Mouse (Mus musculus): ENCODE data around the gene Slc7a5.

Gene Slc7a5

GRCm38 (mm10) chr8:121884181-121884580 lies 23.3 kb downstream of the Slc7a5 start:
- no peak for DNase-seq (ENCODE audit: low spot score in 2 of 2)

GRCm38 (mm10) chr8:121881921-121882320 lies 25.6 kb downstream of the Slc7a5 start:
- DNase-seq (ENCODE audit: low spot score in 2 of 2), result no peak

DNA sequence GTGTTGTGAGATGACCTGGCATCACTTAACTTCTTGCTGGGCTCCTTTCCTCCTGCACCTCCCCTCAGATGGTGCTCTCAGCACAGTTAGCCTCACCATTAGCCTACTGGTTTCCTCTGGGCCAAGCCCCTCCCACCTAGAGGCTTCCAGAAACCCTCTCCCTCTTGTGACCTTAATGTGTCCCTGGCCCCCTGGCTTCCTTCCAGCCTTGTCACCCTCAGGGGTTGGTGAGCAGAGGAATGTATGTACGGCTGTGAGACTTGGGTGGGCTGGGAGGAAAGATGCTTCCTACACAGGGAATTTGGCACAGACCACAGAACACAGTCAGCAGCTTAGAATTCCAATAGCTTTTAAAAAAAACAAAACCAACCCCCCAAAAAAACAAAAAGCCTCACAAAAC lies 26.7 kb downstream of the Slc7a5 start:
- no peak for DNase-seq (ENCODE audit: low spot score in 2 of 2)

DNA sequence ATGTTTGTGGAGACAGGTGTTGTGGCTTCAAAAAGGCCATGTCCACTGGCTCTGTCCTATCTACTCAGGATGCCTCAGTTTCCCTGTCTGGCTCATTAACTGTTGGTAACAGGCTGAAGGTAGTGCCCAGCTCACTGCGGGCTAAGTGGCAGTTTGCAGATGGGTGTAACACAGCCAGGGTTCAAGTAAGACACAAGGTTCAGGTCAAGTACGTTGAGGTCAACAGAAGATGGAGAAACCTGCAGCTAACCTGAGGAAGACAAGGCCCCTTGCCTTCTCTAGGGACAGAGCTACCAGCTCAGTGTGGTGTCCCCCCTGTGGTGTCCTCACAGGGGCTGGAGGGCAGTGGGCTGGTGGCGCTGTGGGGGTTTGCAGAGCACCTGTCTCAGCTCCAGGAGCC lies 27.8 kb downstream of the Slc7a5 start:
- no peak for DNase-seq (ENCODE audit: low spot score in 2 of 2)

DNA sequence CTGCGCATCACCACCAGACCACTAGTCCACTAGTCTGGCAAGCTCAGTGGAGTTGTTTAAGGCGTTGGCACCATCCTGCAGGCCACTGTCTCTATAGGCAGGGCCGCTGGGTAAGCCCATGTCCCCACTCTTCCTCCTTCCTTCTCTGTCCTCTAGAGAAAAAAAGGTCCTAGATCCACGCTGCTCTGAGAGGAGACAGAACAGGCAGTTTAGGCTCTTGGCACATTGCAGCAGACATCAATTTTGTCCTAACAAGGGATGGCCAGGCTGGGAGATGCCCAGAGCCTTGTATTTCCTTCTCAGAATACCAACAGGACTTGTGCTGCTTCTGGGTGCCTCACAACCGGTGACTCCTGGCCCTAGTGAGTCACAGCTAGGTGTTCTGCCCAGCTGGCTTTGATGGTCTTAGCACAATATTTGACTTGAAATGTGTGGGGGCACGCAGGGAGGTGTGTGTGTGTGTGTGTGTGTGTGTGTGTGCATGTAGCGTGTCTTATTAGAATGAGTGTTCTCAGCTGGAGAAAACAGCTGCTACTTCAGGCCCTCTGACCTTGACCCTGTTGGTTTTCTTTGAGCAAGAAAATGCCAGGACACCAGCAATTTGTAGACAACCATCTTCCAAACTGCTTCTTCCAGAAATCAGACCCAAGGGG lies 29.5 kb downstream of the Slc7a5 start:
- DNase-seq (ENCODE audit: low spot score in 2 of 2), result no peak

- no peak for DNase-seq (ENCODE audit: low spot score in 2 of 2)
Observed at GRCm38 (mm10) chr8:121877212-121877611, 30.3 kb downstream of the Slc7a5 start.

- DNase-seq (ENCODE audit: low spot score in 2 of 2), result no peak
Observed at GRCm38 (mm10) chr8:121875517-121875916, 32.0 kb downstream of the Slc7a5 start.

- no peak for DNase-seq (ENCODE audit: low spot score in 2 of 2)
Observed at GRCm38 (mm10) chr8:121875045-121875444, 32.4 kb downstream of the Slc7a5 start.

DNA sequence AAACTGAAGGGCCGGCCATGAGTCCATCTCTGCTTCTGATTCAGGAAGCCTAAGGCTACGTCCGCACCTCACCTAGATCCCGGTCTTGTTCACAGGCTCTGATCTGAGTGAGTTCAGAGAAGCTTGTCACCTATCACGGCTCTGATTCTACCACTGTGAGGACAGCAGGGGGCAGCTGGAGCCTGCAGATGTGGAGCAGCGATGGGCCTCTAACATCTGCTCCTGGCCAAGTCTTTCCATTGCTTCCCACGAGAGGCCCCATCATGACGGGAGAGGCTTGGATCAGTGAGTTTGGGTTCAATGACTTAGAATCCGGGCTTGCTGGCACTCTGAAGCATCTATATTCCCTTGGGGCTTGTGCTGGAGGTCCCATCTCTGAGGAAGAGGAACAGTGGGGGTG lies 33.5 kb downstream of the Slc7a5 start:
- DNase-seq (ENCODE audit: low spot score in 2 of 2), result no peak

DNA sequence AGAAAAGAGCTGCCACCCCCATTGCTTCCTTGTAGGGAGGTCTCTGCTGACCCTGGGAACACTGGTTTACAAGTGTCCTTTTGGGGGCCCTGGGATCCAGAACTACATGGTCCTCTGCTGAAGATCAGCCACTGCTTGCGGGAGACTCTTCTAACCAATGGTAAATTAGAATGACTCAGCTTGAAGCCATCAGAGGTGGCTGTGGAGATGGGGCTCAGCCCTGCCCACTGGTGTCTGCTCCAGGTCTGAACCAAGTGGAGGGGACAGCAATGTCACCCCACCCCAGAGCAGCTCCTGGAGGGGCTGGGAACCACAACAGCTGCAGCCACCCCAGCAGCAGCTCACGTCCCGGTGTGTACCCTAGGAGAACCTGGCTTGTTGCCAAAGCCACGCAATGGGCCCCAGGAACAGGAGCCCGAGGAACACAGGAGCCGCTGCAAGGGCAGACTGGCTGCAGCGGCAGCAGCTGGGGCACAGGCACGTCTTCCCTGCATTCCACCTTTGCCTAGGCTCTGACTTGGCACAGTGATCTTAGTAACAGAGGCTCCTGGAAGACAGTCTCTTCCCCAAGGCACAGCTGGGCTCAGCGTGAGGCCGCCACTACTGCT lies 35.6 kb downstream of the Slc7a5 start:
- no peak for DNase-seq (ENCODE audit: low spot score in 2 of 2)

GRCm38 (mm10) chr8:121870190-121870589 lies 37.3 kb downstream of the Slc7a5 start:
- no peak for DNase-seq (ENCODE audit: low spot score in 2 of 2)

- no peak for DNase-seq (ENCODE audit: low spot score in 2 of 2)
Observed at GRCm38 (mm10) chr8:121868896-121869295, 38.6 kb downstream of the Slc7a5 start.

- DNase-seq (ENCODE audit: low spot score in 2 of 2), result no peak
Observed at GRCm38 (mm10) chr8:121868196-121868595, 39.3 kb downstream of the Slc7a5 start.

- no peak for DNase-seq (ENCODE audit: low spot score in 2 of 2)
Observed at GRCm38 (mm10) chr8:121865356-121865755, 42.1 kb downstream of the Slc7a5 start.

GRCm38 (mm10) chr8:121861806-121862548 lies 45.5 kb downstream of the Slc7a5 start:
- DNase-seq (ENCODE audit: low spot score in 2 of 2), result no peak

GRCm38 (mm10) chr8:121861276-121861675 lies 46.2 kb downstream of the Slc7a5 start:
- DNase-seq (ENCODE audit: low spot score in 2 of 2), result no peak

DNA sequence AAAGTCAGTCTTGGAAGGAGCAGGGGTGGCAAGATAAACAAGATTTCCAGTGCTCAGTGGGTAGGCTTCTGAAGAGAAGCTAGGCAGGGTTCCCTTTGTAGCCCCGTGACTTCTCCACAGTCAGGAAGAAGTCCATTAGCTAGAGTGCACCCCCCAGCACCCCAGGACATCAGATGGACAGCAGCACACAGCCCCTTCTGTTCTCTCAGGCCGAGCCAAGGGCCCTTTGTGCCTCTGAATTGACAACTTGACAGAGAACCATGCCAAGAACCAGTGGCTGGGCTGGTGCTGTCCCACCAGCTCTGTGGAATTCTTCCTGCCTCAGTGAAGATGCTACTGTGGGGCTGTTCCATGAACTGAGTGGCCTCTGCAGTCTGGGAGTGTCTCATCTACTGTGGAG lies 49.7 kb downstream of the Slc7a5 start:
- no peak for DNase-seq (ENCODE audit: low spot score in 2 of 2)

DNA sequence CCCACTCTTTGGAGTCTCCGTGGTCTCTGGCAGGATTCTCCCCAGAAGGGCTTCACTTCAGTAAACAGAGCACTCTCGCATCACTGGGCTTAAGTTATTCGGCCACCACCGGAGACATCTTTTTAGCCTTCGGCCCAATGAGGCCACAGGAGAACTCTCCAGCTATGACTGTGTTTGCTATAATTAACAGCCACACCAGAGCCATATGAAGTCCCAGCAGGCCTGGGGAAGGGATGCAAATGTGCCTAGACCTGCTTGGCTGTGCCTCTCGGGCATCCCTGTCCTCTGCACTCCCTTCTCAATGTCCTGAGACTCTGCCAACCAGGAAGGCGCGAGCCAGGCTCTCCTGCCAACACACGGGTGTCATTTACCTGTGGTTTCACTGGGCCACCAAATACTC lies 50.2 kb downstream of the Slc7a5 start:
- no peak for DNase-seq (ENCODE audit: low spot score in 2 of 2)

DNA sequence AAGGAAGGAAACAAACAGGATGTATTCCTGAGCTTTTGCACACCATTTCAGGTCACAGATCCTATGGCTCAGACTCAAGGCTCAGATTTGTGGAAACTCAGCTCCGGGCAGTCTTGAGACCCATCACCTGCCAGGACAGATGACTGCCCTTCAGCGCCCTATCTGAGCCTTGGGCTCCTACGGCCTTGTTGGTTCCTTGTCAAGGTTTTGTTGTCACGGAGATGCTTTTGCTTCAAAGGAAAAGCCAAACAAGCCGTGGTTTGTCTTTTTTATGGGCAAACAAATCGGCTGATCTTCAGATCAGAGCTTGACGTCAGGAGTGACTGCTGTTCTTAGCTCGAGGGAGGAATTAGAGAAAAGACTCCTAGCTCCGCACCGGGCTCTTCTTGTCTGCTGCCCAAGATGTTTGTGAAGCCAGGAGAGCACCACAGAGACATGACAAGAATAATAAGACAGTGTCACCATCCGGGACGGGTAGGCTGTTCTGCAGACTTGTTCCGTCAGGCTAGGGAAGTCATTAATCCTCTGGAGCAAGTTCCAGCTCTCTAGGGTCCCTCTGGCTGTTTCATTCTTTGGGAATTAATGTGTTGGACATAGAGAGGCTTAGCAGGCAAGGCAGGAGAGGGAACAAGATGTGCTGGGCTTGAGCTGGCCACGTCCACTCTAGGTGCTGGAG lies 51.3 kb downstream of the Slc7a5 start:
- DNase-seq (ENCODE audit: low spot score in 2 of 2), result no peak

GRCm38 (mm10) chr8:121853586-121853985 lies 53.9 kb downstream of the Slc7a5 start:
- DNase-seq (ENCODE audit: low spot score in 2 of 2), result no peak

GRCm38 (mm10) chr8:121852464-121852863 lies 55.0 kb downstream of the Slc7a5 start:
- DNase-seq (ENCODE audit: low spot score in 2 of 2), result no peak

DNA sequence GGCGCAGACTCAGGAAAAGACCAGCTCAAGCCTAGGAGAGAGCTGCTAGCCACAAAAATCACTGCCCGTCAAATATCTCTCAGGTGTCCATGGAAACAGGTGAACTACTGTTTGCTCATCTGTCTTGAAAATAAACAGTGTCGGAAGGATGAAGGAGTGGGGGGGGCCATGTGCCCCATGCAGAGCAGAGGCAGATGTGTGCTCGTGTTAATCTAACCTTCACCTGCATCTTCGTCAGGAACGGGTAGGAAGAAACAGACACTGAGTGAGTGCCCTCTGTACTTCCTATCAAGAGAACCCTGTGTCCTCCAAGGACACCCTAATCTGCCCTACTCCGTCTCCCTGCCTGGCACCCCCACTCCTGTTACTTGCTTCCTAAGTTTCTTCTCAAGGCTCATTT lies 55.8 kb downstream of the Slc7a5 start:
- no peak for DNase-seq (ENCODE audit: low spot score in 2 of 2)

Measured in right cerebral cortex, postnatal 36 days (tissue).